Mouse (Mus musculus) Patski (cell line): ENCODE measurements at regions not wholly inside any gene's neighbourhood (a gene's known extent, or its start where the extent isn't known, plus 50 kb on each side); places are given as distances from the start of the nearest gene placed in this dataset.

ENCODE experiments used
- ATAC-seq: fragments of 100-300 bp; one replicate; pipeline ENCODE4 v1.8.0; 2021
- CTCF ChIA-PET: fragments of 350-600 bp; sonication (Branson Sonifier 250); formaldehyde crosslinking; loops from one replicate; lab custom pipeline; 2022; ENCODE audit warnings: inconsistent platforms; lab: Charles Lee
- POLR2A ChIA-PET: fragments of 350-600 bp; sonication (Branson Sonifier 250); formaldehyde crosslinking; loops from one replicate; lab custom pipeline; 2022; ENCODE audit warnings: antibody characterized with exemption, inconsistent platforms; lab: Charles Lee
- DNase-seq: peaks from one replicate; pipeline ENCODE4 v3.0.0-alpha.2; 2011; ENCODE audit warnings: low read depth, low spot score
- H3K27me3 ChIP-seq: fragments of 371-371 bp; one replicate; pipeline ENCODE4 v1.5.1; 2021
- CTCF ChIP-seq: fragments of 100-300 bp; IDR thresholded peaks from one replicate; pipeline ENCODE4 v1.5.1; 2021
- in situ Hi-C: fragments of 300-500 bp; cut with MboI; formaldehyde crosslinking; loops from 3 replicates; pipeline ENCODE4 v1.11.1; 2018; ENCODE audit warnings: low pct_unique_long_range_greater_than_20kb, mixed read lengths

DNA sequence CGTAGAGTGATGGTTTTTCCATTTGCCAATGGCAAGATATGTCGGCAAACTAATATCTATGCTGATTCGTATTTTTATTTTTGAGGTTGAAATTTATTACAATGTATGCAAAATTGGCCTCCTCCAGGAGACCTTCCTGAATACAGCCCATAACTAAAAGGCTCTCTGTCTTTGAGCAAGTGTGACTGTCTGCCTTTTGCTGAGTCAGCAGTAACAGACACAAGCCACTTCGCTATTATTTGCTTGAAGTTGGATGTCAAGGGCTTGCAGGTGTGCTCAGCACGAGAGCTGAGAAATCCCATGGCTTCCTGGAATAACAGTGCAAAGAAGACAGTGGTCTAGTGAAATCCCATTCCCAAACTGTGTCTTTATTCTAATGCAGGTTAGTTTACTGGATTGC, 56.9 kb downstream of the Dmrt2 start:
- POLR2A ChIA-PET, result no interaction called here

DNA sequence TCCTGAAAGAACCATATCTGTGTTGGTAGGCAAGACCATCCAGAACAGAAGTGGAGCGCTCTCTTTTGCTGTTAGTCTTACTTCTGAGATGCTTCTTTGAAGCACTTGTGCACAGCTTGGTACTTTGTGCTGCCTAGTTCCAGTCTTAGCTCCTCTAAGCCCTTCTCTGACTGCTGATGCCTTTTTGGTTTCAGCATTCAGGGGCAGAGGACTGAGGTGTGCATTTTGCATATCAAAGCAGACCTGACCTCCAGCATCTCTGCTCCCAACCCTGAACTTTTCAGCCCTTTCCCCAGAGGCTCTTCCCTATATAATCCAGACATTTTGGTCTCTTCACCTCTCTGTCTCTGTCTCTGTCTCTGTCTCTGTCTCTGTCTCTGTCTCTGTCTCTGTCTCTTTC, 57.4 kb downstream of the Dmrt2 start:
- ATAC-seq (no peak), DNase-seq (no peak)
- in situ Hi-C loops, result no loop called here
- peaks cover 31% of the 10 kb centered on the region for H3K27me3 ChIP-seq
- ChIA-PET POLR2A (no interaction called here), CTCF (no interaction called here)
- no peak for TF ChIP-seq CTCF

More for the DNA sequence above, 56.9 kb downstream of the Dmrt2 start:
- no peak for DNase-seq
- ATAC-seq, result no peak
- no peak for TF ChIP-seq CTCF
- peaks cover 37% of the 10 kb centered on the region for H3K27me3 ChIP-seq
- in situ Hi-C loops, result no loop called here
- CTCF ChIA-PET, result no interaction called here

DNA sequence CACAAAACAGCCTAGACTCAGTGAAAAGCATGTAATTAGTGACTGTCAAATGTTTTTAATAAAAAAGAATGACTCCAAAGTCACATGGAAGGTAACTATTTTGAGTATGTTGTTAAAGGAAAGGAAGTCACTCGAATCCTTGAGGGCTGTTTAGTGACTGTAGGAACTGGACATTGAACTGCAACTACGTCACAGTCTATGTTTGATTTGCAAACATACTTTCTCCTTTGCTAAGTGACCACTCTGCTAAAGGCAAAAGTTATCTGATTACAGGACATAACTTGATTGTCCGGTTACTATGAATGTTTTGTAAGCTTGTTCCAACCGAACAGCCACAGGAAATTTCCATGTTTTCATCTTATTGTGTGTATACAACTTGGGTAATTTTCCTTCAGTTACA, 106.2 kb downstream of the Dmrt2 start:
- POLR2A ChIA-PET, result no interaction called here
- TF ChIP-seq CTCF, result no peak
- ATAC-seq (no peak), DNase-seq (no peak)
- H3K27me3 ChIP-seq, result peaks cover 40% of the 10 kb centered on the region
- CTCF ChIA-PET, result interaction anchor here (1.0 kb wide), 1 partner anchor 82 kb away, joined by 4 read pairs; no protein-coding TSS in a partner anchor
- in situ Hi-C loops, result no loop called here

DNA sequence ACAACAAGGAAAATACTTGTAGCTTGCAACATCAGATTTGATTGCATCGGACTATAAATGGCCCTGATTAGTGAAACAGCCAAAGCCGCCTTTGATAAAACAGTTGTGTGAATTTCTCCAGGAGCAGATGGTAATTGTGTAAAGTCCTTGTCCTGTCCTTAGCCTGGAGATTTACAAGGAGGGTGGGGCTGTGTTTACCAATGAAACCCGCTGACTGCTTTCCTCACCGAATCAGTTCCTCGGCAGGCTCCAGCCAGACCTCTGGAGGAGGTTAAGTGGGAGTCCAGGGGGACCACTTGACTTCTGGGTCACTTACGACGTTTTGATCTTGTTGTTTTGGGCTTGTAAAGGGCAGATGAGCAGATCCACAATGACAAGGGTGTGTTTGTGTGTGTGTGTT, 107.1 kb downstream of the Dmrt2 start:
- ChIA-PET POLR2A (no interaction called here), CTCF (no interaction called here)
- in situ Hi-C loops, result no loop called here
- ATAC-seq, result no peak
- peaks cover 33% of the 10 kb centered on the region for H3K27me3 ChIP-seq
- no peak for DNase-seq
- TF ChIP-seq CTCF, result no peak

DNA sequence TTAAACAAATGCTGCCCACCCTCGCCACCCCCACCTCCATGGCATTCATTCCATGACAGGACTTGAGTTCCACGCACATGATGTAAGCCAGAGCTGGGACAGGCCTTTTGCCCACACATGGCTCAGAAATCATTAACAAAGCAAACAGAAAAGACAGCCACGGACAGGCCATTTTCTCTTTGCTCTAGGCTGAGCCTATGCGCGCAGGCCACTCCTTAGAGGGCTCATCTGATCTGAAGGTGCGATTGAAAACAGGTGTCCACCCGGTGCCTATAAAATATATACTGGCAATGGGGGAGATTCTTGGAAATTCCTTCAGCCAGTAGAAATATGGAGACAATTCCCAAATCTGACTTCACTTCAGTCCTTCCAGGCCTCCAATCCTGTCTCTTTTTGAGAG, 109.1 kb downstream of the Dmrt2 start:
- ATAC-seq (no peak), DNase-seq (no peak)
- ChIA-PET CTCF (interaction anchor here (1.4 kb wide), 1 partner anchor 12 kb away, joined by 3 read pairs; no protein-coding TSS in a partner anchor), POLR2A (no interaction called here)
- H3K27me3 ChIP-seq, result peaks cover 34% of the 10 kb centered on the region
- in situ Hi-C loops, result no loop called here
- no peak for TF ChIP-seq CTCF

DNA sequence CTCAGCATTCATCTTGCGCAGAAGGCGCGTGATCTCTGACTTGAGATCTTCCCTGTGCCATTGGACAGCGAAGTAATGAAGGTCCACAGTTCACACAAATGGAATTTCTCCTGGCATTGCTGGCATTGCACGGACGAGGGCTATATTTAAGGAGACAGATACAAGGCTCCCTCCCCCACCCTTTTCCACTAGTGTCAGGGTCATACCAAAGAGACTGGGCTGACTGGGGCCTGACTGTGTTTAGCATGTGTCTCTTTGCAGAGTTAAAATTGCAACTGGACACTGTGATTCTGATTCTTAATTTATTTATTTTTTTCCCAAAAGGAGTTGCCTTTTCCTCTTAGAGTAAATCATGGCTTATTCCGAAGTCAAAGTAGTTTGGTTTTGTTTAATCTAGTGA, 130.5 kb downstream of the Dmrt2 start:
- POLR2A ChIA-PET, result no interaction called here
- no peak for ATAC-seq

DNA sequence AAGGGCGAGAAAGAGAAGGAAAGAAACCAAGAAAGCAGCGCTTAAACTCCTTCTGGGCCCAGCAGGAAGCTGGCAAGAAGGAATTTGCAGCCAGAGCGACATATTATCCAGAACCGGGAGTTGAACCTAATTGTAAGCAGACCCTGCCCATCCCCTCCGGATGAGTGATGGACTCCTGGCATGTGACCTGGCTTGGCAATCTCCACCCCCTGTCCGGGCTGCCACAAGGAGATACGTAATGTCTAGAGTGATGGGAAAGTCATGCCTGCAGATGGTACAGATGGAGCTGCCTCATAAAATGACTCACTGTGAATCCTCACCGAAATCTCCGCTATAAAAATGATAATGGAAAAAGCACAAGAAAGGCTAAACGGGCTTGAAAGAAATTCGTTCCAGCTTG, 133.1 kb downstream of the Dmrt2 start:
- TF ChIP-seq CTCF, result no peak
- CTCF ChIA-PET, result no interaction called here
- ATAC-seq, result no peak
- in situ Hi-C loops, result no loop called here
- H3K27me3 ChIP-seq, result peaks cover 22% of the 10 kb centered on the region
- no peak for DNase-seq
- POLR2A ChIA-PET, result no interaction called here

More for the DNA sequence above, 130.5 kb downstream of the Dmrt2 start:
- in situ Hi-C loops, result no loop called here
- TF ChIP-seq CTCF, result no peak
- DNase-seq, result no peak
- peaks cover 19% of the 10 kb centered on the region for H3K27me3 ChIP-seq
- CTCF ChIA-PET, result no interaction called here

DNA sequence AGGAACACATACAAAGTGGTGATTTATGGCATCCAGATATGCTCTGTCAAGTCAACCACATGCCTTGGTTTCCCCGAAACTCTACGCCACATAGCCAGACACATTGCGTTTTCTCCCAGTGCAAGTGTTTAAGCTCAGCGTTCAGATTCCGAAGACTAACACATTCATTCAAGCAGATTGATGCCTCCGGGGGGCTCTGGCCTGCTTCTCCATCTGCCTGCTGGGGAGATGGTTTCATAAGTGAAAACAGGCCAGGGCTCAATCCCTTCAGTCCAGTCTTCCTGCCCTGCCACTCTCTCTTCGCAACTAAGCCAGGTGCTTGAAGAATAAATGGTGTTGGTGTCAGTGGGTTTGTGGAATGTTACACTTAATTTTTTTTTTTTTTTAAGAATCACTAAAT, 141.4 kb downstream of the Dmrt2 start:
- POLR2A ChIA-PET, result interaction anchor here (0.6 kb wide), 1 partner anchor 254 kb away, joined by 3 read pairs; no protein-coding TSS in a partner anchor
- H3K27me3 ChIP-seq, result peaks cover 10% of the 10 kb centered on the region
- in situ Hi-C loops, result no loop called here
- DNase-seq, result no peak
- TF ChIP-seq CTCF, result no peak
- ATAC-seq, result no peak
- CTCF ChIA-PET, result interaction anchor here (0.9 kb wide), 1 partner anchor 23 kb away, joined by 3 read pairs; no protein-coding TSS in a partner anchor

DNA sequence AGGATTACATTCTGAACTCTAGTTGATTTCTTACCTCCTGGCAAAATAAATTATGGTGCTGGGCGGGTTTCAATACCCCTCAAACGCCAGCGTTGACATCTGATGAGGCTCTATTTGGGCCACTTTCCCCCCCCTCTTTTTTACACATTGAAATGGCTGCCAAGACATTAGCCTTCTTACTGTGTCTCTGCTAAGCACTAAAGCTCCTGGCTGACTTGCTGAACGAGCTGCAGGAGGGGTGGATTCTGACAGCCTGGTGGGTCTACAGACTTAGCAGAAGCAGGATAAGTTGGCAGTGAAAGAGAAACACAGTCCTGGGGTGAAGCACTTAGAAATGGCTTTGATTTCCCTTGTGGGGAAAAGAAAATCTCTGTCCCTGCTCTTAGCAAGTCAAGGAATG, 172.9 kb downstream of the Dmrt2 start:
- CTCF ChIA-PET, result interaction anchor here (0.6 to 1.0 kb wide), 2 partner anchors 11 to 21 kb away, joined by 3 read pairs; no protein-coding TSS in a partner anchor
- H3K27me3 ChIP-seq, result peaks cover 52% of the 10 kb centered on the region
- in situ Hi-C loops, result no loop called here
- TF ChIP-seq CTCF, result no peak
- POLR2A ChIA-PET, result no interaction called here
- DNase-seq (no peak), ATAC-seq (no peak)

DNA sequence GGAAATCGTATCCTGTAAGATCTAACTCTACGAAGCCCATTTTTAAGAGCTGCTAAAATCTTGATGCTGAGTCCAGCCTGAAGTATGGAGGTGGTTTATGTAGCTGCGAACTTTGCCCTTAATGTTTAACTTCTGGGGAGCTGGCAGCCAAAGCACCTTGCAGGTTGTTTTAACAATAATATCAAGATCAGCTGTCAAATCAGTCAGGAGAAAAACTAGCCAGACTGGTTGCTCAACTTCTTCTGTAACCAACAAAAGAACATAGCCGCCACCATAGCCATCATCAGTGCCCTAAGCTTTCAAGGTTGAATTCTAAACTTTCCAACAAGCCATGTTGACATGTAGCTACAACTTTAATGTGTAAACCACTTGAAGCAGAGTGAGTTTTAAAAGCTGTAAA, 184.1 kb downstream of the Dmrt2 start:
- no peak for TF ChIP-seq CTCF
- H3K27me3 ChIP-seq, result peaks cover 13% of the 10 kb centered on the region
- DNase-seq (no peak), ATAC-seq (no peak)
- POLR2A ChIA-PET, result no interaction called here
- in situ Hi-C loops, result no loop called here
- CTCF ChIA-PET, result interaction anchor here (0.8 to 1.1 kb wide), 3 partner anchors 11 to 24 kb away, joined by 3 read pairs; no protein-coding TSS in a partner anchor

DNA sequence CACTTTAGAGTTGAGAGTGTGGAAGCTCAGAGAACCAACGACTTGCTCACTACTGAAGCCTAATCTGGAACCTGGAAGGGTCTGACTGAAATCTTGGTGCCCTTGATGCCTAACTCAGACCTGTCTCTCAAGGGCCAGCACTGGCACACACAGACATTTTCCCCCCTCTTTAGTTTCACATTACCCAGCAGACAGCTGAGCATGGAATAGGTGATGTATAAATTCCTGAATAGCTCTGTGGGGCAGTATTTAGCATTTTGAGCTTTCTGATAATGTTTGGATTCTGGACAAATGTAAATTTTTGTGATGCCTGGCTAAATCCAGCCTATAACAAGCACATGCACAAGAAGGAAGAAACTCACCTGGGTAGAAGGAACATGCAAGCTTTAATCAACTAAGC, 191.1 kb downstream of the Dmrt2 start:
- ATAC-seq (no peak), DNase-seq (no peak)
- in situ Hi-C loops, result no loop called here
- peaks cover 5% of the 10 kb centered on the region for H3K27me3 ChIP-seq
- ChIA-PET CTCF (no interaction called here), POLR2A (no interaction called here)
- no peak for TF ChIP-seq CTCF

DNA sequence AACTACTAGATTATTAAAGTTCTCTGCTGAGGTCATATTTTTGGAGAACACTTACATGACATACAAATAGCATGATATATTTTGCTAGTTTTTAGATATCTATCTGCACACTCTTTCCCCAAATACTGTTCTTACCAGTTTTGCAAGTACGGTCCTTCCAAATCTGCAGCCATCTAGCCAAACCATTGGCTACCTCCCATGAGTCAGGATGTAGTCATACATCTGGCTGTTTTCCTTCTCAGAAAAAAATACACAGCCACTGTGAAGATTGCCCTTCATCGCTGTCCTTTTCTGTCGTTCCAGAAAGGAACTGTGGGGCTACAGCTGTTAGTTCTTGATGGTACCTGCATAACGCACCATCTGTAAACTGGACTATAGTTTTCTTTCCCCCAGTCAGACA, 234.5 kb downstream of the Dmrt2 start:
- ChIA-PET POLR2A (no interaction called here), CTCF (no interaction called here)
- DNase-seq (no peak), ATAC-seq (no peak)
- H3K27me3 ChIP-seq, result peaks cover 14% of the 10 kb centered on the region
- in situ Hi-C loops, result no loop called here
- TF ChIP-seq CTCF, result no peak
